Mouse (Mus musculus) right cerebral cortex, postnatal 25 days (tissue): ENCODE results near the gene Tspan14.

Experiments
- DNase-seq: peaks from one replicate; pipeline ENCODE4 v3.0.0; 2022

Tspan14 gene

DNA sequence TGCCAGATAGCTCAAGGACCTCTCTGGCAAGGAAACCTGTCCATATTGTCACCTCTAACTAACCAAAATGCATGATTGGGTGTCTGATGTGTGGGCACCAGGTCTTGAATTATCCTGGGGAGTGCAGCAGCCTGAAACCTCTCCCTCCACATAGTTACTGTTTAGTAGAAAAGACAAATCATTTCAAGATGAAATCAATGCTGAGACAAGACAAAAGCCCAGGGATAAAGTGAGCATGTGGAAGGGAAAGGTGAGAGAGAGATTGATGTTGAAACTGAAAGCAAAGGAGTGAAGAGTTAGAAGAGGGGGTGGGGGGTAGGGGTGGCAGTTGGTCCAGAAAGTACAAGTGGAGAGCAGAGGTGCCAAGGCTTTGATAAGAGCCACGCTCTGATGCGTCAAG, 1.4 kb upstream of the Tspan14 start:
- DNase-seq = no peak

DNA sequence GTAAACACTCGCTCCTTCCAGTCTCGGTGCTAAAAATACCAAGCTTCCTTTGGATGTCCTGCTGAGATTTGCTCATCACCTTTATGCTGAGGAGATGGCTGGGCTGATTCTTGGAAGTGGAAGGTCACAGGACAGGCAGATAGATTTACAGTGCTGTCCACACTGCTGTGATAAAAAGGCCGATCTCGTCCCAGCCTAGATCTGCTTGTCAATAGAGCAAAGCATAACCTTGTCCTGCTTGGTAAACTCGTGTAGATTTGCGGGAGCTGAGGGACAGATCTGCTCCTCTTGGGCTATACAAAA, 942 bp upstream of the Tspan14 start:
- DNase-seq = no peak

DNA sequence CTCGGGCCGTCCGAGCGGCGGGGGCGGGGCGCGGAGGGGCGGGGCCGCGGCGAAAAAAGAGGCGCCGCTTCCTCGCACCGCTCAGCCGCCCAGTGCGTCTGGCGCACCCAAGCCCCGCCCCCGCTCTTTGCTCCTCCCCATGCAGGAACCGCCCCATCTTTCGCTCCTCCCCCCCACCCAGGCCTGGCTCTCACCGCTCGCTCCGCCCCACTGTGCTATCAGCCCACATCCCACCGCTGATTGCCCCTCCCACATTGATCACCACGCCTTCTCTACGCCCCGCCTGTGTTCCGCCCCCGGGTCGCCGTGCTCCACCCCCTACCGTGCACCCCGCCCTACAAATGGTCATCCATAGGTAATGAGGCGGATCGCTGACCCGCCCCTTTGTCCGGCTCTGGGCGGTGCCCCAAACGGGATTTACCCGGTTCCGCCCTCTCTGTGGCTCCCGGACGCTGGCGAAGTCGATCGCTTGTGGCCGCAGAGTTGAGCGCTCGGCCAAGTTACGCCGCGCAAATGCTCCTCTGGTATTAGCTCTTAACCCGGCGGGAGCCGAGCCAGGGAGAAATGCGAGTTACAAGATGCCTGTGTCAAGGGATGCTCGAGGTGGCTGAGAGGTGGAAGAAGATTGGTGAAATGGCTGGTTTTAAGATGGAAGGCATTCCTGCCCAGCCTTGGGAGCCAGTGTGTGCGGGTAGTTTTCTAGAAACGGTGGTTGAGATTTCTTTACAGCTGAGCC, 423 bp upstream of the Tspan14 start:
- DNase-seq = peak; percentile 92

DNA sequence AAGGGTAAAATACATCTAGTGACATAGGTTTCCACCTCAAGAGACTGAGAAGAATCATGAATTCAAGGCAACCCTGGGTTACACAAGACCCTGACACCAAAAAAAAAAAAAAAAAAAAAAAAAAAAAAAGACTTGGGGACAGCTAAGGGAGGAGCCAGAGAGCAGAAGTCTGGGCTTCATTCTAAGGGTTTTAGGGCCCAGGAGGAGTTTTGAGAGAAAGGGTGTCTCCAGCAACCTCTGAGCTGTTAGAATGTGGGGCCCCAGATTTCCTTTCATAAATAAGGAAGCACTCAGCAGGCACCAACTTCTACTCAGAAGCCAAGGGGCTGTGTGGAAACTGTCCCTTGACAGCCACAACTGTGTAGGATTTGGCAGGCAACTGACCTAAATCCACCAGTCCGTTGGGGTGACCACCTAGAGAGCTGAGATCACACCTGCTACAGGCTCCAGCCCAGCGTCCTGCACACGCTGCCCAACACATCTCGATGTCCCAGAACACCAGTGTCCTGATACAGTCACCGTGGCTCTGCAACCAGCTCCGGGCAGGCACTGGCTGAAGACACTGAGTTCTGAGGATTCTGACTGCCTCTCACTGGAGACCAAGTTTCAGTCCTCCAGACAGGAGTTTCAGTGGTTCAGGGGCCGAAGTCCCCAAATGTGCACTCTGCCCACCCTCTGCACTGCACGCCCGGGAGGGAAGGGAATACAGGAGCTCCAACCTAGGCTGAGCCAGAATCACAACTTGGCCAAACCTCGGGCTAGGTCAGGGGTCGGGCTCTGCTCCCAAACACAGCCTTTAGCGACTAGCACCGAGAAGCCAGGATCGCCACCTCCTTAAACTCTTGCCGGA, 875 bp downstream of the Tspan14 start:
- peak; percentile 30 for DNase-seq

DNA sequence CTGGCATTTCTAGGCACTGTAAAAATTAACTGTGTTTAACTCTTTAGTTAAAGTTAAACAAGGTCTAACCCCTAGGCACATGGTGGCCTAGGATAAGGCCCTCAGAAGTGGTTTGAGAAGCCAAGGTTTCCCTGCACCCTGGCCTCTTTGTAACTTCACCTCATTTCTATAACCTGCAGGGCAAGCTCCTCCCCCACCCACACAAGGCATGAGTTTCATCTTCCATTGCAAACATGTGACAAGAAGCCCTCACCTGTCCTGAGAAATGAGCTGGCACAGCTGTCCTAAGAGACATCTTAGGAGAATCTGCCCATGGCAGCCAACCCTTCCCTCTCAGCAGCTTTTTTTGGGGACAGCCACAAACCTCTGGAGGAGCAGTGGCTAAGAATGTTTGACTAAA, 1.7 kb downstream of the Tspan14 start:
- DNase-seq = no peak

DNA sequence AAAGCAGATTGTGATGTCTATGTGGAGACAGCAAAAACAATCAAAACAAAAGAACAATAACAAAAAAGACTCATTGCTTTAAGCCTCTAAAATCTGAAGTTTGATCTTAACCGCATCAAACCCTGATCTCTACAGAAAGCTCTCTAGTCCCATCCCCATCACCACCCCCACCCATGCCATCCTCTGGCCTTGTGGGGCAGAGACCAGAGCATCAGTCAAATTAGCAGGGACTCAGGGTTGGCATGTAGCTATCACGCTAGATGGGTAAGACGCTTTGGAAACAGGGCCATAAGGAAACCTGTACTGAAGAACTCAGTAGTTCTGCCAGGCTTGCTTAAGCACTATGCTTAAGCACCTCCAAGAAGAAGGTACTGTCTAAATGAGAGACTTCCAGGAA, 2.4 kb downstream of the Tspan14 start:
- DNase-seq = no peak

DNA sequence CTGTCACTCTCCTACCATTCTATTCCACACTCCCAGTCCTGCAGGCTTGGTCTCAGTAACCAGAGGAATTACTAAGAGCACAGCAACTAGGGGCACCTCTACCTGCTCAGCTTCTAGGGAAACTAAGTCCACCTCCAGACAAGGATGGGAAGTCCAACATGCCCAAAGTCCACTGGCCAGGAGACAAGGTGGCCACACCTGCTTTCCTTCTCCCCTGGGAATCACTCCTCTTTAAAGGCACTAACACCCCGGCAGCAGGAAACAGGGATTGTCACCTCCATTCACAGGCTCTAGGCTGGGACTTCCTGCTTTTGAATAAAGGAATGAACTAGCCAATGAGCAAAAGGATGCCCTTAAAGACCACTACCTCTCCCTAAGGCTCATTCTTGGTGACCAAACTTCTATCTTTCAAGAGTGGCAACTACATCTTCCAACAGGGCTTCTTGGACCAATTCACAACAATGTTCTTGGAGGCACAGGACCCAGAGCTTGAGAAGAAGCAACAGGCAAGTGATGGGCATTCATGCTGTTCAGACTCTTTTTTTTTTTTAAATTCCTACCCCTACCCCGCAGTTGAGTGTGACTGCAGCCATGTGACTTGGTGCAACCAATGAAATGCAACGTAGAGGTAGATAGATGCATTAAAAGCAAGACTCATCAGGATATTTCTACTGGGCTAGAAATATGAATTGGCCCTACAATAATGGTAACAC, 3.0 kb downstream of the Tspan14 start:
- no peak for DNase-seq

DNA sequence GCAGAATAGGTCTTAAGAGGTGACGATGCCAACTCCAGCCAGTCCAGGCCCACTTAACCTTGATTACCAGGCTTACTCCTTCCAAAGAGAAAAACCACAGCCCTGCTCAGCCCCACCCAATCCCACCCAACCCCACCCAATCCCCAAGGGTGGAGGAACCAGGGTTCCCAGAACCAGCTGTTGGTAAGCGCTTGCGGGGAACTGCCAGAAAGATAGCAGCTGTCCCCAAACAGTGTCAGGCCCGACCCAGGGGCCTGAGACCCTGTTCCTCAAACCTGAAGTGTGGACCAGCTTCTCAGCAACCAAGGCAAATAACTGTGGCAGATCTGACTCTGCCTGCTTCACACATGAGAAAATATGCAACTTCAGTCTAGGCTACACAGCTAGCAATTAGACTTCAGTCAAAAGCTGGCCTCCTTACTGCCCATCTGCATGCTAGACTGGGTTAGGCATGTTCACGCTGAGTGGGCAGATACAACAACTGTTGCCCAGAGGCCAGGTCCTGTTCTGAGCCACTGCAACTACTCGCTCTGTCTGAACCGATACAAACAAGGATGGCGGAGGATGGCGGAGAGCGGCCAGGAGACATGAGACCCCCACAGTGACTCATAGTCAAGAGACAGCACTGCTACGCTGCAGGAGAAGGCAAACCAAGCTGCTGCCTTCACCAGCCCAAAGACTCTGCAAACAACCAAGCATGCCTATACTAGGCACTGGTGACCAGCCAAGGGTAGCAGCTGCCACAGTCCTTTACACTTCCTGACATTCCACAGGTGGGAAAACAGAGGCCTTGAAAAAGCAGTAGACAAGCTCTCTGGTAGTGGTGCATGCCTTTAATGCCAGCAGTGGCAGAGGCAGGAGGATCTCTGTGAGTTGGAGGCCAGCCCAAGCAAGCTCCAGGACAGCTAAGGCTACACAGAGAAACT, 4.0 kb downstream of the Tspan14 start:
- no peak for DNase-seq

DNA sequence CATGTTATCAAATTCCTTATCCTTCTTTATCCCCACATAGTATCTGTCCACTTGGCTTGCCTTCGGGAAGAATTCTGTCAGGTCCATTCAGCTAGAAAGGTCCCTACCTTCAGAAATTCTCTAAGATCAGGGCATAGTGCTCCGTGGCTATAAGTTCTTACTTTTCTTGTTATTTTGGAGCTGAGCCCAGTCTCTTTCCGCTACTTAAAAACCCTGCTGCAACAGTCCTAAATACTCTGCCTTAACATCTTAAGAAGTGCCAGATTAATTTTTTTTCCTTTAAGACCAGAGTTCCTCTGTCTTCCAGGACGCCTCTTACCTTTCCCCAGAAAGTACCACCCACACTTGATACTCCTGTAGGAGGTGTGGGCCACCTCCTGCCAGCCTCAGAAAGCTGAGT, 6.4 kb downstream of the Tspan14 start:
- no peak for DNase-seq

DNA sequence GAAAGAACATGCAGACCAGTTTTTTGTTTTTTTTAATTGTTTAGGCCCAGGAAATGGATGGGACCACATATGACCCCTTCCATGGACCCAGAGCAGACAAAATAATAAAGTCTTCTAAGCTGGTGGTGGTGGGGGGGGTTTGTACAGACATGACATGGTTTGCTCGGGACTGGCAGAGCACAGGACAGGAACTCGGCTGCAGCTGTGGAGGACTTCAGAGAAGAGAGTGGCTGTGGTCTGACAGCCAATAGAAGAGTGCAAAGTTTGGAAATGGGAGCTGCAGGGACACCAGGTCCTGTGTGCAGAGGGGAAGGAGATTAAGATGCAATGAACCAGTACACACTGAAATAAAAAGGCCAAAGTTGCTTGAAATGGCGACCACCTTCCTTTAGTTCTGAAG, 7.0 kb downstream of the Tspan14 start:
- DNase-seq = no peak

DNA sequence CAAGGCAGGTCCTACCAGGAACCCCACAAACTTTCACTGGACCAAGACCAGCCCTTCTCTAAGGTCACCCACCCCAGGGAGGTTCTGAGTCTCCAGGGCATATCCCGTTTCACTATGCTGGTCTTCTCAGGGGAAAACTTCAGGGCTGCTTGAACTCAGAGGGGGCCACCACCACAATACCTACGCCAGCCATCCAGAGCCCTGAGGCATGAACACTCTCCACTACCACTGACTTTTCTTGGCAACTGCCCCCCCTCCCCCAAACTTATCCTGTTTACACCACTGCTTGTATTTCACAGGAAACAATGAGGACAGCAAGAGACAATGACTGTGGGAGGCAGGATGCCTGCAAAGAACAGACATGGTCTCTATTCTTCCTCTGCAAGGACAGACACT, 7.6 kb downstream of the Tspan14 start:
- no peak for DNase-seq

DNA sequence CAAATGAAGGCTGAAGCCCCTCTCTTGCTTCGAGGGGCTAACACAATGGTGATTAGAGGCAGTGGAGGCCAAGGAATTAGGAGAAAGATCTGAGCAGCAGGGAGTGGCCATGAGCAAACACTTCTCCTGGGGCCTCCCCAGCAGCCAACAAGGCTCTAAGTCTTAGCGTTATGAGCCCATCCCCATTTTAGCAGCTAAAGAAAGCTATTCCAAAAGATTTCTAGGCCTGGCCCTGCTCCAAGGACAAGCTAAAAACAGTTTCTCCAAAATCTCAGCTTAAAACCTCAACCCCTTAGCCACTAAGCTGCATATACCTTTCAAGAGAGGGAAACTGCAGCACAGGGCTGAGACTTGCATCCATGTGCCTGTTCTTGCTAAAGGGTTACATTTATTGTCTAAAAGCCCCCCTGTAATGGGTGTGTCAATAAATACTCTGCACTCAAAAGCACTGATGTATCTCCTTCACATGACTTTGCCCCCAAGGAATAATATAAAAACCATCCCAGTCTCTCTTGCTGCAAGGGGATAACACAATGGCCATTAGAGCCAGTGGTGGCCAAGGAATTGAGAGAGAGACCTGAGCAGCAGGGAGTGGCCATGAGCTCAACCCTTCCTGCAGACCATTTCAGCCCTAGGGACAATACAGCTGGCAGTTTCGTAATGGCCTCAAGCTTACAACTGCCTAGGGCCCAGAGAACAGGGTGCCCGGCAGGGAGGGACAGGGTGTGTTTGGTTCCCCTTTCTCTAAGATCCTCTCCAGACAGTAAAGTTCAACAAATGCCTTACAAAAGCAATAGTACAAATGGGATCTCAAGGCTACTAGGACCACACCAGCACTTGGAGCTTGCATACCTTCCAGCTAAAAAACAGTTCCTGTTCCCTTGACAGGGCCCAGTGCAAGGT, 8.3 kb downstream of the Tspan14 start:
- DNase-seq = no peak

DNA sequence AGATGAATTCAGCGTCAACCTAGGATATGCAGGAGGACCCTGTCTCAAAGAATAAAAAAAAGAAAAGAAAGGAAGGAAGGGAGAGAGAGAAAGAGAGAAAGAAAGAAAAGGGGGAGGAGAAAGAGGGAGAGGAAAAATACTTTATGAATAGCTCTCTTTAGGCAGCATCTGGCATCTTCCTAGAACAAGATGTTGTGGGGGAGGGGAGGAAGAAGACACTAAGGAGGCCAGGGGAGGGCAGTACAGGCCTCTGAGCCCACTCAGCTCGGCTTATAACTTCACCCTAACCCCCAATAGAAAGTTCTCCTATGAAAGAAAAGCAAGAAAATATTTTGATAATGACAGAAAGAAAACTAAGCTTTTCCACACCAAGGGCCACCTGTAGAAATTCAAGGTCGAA, 9.0 kb downstream of the Tspan14 start:
- DNase-seq = no peak

DNA sequence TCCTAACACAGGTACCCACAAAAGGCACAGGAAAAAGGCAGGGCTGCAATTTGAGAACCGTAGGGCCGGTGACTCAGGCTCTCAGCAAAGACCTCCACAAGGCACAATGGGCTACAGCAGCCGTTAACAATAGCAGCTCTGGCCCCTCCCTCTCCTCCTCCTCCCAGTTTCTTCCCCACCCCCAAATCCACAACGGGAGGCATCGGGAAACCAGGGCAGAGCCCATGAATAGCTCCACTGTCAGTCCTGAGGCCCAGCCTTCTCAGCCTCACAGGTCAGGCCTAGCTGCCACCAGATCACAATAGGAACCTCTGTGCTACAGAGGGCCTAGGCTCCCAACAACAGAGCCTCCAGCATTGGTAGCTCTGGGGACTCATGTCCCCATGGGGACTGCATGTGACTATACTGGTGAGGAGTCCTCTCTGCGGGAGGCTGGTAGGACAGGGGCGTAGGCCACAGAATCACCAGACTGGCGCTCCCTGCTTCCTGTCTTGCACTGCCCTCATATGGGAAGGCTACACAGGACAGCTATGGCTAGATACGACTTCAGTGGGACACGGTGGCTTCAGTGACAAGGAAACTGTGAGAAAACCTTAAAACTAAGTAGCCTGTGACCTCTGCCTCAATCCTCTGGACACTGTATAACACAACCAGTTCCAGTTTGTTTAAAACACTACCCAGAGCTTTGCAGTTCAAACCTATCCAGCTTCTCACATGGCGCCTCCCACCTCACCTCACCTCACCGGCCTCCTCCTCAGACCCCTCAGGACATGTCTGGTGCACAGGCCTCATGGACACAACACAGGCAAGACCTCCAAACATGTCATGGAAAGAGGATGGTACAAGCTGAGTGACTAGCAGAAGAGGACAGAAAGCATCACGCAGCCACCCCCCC, 10.1 kb downstream of the Tspan14 start:
- no peak for DNase-seq

DNA sequence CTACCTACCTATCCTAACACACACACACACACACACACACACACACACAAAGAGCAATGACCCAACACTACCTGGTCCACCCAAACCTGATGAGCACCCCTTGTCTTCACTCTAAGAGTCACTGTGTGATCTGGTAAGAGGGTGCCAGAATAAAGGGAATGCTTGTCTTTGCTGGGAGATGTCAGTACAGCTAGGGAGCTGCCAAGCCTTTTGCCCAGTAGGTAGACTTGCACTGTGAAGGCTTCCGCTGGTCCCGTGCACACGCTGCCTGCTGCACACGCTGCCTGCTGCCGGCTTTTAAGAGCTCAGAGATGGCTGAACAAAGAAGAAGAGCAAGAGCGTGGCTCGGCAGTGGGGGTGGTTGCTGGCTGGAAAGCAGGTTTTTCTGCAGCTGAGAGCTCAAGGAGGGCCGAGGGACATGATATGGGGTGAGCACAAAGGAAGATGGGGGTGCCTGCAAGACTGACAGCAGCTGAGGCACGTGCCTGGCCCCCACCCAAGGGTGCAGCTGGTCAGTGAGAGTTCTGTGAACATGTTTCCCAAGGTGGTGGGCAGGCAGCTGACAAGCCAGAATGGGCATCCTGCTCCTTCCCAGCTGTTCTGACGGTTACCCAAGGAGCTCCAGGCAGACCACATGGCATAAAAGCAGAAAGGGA, 10.9 kb downstream of the Tspan14 start:
- peak; percentile 86 for DNase-seq

DNA sequence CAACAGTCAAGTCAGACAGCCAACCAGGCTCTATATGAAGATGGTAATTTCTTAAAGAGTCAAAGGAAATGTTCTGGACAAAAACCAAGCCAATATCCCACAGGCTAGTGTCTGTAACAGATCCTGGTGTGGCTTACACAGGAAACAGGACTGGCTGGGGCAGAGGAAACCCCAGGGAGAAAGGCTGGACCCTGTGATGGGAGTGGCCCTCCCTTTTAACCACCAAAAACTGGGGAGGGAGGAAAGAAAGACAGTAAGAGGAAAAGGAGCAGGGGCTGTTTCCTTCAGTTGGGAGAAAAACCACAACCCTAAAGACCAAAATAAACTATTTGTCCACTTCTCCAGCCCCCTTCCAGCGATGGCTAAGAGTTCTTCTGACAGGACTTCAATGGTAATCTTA, 11.5 kb downstream of the Tspan14 start:
- no peak for DNase-seq

DNA sequence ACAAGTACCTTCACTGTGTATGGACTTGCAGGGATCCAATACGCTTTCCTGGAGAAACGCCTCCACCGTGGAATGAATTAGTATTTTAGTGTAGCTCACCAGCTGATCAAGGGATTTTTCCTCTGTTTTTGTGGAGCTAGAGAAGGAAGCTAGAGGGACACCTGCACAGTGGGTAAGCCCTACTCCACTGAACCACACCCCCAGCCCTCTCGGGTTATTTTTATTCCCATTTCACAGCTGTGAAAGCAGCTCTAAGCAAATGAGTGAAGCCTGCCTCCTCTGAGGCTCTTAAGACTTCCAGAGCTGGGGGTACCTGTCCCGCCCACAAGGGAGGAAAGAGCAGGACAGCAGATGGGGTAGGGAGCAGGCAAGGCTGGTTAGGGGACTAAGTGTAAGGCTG, 13.2 kb downstream of the Tspan14 start:
- no peak for DNase-seq

DNA sequence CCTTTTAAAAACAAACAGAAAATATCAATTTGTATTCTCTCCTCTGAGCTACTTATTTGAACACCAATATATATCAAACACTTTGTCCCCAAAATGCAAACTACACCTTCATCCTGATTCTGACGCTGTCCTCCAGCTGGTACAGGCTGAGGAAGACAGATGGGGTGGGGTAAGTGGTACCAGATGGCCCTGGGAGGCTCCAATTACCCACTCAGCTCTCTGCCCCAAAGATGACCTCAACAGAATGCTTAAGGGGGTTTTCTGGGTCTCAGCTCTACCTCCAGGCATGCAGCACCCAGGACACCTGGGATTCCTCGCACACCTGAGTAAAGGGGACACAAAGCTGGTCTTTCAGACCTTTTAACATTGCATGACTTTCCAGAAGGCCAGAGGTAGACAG, 13.9 kb downstream of the Tspan14 start:
- no peak for DNase-seq

DNA sequence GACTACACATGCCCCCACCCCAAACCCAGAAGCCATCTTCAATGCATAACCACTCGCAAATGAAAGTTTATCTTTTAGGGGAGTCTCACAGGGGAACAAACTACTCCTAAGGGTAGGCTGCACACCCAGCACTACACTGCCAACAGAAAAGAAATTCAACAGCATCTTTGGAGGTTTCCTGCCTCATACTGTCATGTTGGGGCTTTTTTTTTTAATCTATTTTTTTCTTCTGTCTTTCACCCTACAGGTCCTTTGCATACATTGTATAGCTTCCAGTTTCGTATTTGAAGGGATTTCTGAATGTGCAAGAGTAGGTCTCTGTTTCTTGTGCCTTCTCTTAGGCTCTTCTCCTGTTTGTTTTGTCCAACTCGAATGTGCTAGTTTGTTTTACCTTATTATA, 14.3 kb downstream of the Tspan14 start:
- DNase-seq = no peak
